Mouse (Mus musculus) thymus, adult 2 months (tissue): ENCODE results near the gene Ung.

ENCODE experiments used
- CTCF ChIP-seq: fragments of 200-500 bp; IDR thresholded peaks from 2 replicates; pipeline ENCODE4 v1.5.1; 2012; ENCODE audit warnings: mild to moderate bottlenecking, control low read depth, low read length, moderate library complexity, borderline replicate concordance; ENCODE audit not compliant: control insufficient read depth, poor library complexity, insufficient read depth; ENCODE audit errors: extremely low read depth
- POLR2A ChIP-seq: fragments of 200-500 bp; IDR thresholded peaks from 2 replicates; pipeline ENCODE4 v1.6.1; 2012; ENCODE audit warnings: mild to moderate bottlenecking, low read length, control low read depth, moderate library complexity; ENCODE audit not compliant: control insufficient read depth, poor library complexity, insufficient read depth; ENCODE audit errors: extremely low read depth

- TF ChIP-seq CTCF: no peak
- no peak for TF ChIP-seq POLR2A
Measured at GRCm38 (mm10) chr5:114132841-114133240, 2.7 kb downstream of the Ung start.
